Mouse (Mus musculus) bone marrow macrophage, adult 2 months (primary cell): Measurements from ENCODE around the gene Nol12. TPM values are rescaled to one million over a fixed set of nuclear protein-coding genes. Genes with fewer than 3 reads are reported as not detected.

ENCODE experiments used
- H3K27ac ChIP-seq: 2 replicates; pipeline ENCODE4 v1.5.1; 2012; ENCODE audit warnings: low read depth, low read length; ENCODE audit not compliant: insufficient read depth
- H3K4me1 ChIP-seq: 2 replicates; pipeline ENCODE4 v1.6.1; 2012; ENCODE audit warnings: low read length; ENCODE audit not compliant: control insufficient read depth, insufficient read depth
- H3K4me3 ChIP-seq: 2 replicates; pipeline ENCODE4 v1.5.1; 2012; ENCODE audit warnings: mild to moderate bottlenecking, low read length, moderate library complexity; ENCODE audit not compliant: insufficient read depth
- CTCF ChIP-seq: IDR thresholded peaks from 2 replicates; pipeline ENCODE4 v1.5.1; 2012; ENCODE audit warnings: low read depth, mild to moderate bottlenecking, low read length, moderate library complexity
- POLR2A ChIP-seq: IDR thresholded peaks from 2 replicates; pipeline ENCODE4 v1.6.1; 2012; ENCODE audit warnings: mild to moderate bottlenecking, low read depth, low read length, borderline replicate concordance
- polyA plus RNA-seq: library from polyadenylated mRNA; stranded (reverse); fragments of >200 nt; gene quantifications from 2 replicates; pipeline ENCODE4 v1.2.4, GENCODE M21; 2012; ENCODE audit not compliant: missing spikeins, insufficient read depth, insufficient read length

The Nol12 gene
- polyA plus RNA-seq, result 25.7 and 28.1 TPM in 2 replicates

GRCm38 (mm10) chr15:78934784-78935320, at the start of gene Nol12:
Gene Nol12 (plus strand): TSS chr15:78934933.
- H3K27ac ChIP-seq, result peak within 1 kb of the TSS; percentile 88
- no peak for TF ChIP-seq CTCF
- 0 out of 2 replicates have a peak, but pooled peaks have one; percentile 66 for TF ChIP-seq POLR2A
- H3K4me1 ChIP-seq, result peaks cover 7% of the 10 kb centered on the region
- peak within 1 kb of the TSS; percentile 78 for H3K4me3 ChIP-seq

- H3K4me3 ChIP-seq, result no peak overlapping the region
- H3K4me1 ChIP-seq, result peaks cover 10% of the 10 kb centered on the region
- TF ChIP-seq CTCF (no peak), POLR2A (no peak)
- no peak overlapping the region for H3K27ac ChIP-seq
Measured at GRCm38 (mm10) chr15:78889401-78889853, 45.3 kb upstream of the Nol12 start.

GRCm38 (mm10) chr15:78892440-78892839, 42.3 kb upstream of the Nol12 start:
- Histone ChIP-seq H3K4me1 (peaks cover 32% of the 10 kb centered on the region), H3K4me3 (no peak overlapping the region)
- TF ChIP-seq POLR2A (no peak), CTCF (no peak)

GRCm38 (mm10) chr15:78894726-78895125, 40.0 kb upstream of the Nol12 start:
- Histone ChIP-seq H3K4me3 (no peak overlapping the region), H3K4me1 (peaks cover 42% of the 10 kb centered on the region), H3K27ac (peak overlapping the region; percentile 54)
- no peak for TF ChIP-seq POLR2A
- no peak for TF ChIP-seq CTCF

More at GRCm38 (mm10) chr15:78892440-78892839, 42.3 kb upstream of the Nol12 start:
- no peak overlapping the region for H3K27ac ChIP-seq

GRCm38 (mm10) chr15:78895741-78896140, 39.0 kb upstream of the Nol12 start:
- H3K4me3 ChIP-seq, result no peak overlapping the region
- no peak overlapping the region for H3K27ac ChIP-seq
- TF ChIP-seq POLR2A (no peak), CTCF (no peak)
- peaks cover 42% of the 10 kb centered on the region for H3K4me1 ChIP-seq

- TF ChIP-seq POLR2A (no peak), CTCF (no peak)
- Histone ChIP-seq H3K4me1 (peaks cover 44% of the 10 kb centered on the region), H3K4me3 (no peak overlapping the region), H3K27ac (no peak overlapping the region)
Measured at GRCm38 (mm10) chr15:78896149-78896548, 38.6 kb upstream of the Nol12 start.

GRCm38 (mm10) chr15:78897488-78897887, 37.2 kb upstream of the Nol12 start:
- H3K4me3 ChIP-seq, result no peak overlapping the region
- H3K27ac ChIP-seq, result no peak overlapping the region
- peaks cover 47% of the 10 kb centered on the region for H3K4me1 ChIP-seq
- TF ChIP-seq CTCF, result no peak

GRCm38 (mm10) chr15:78898507-78899001, 36.2 kb upstream of the Nol12 start:
- TF ChIP-seq CTCF (no peak), POLR2A (no peak)
- Histone ChIP-seq H3K4me3 (no peak overlapping the region), H3K27ac (no peak overlapping the region), H3K4me1 (peaks cover 48% of the 10 kb centered on the region)

- no peak for TF ChIP-seq CTCF
- no peak for TF ChIP-seq POLR2A
- peak within 1 kb of the TSS; percentile 89 for H3K27ac ChIP-seq
- H3K4me3 ChIP-seq, result peak within 1 kb of the TSS; percentile 77
- H3K4me1 ChIP-seq, result peaks cover 40% of the 10 kb centered on the region
Measured at GRCm38 (mm10) chr15:78899409-78899739, 35.4 kb upstream of the Nol12 start, which contains the start of gene Gm49510. Gene Gm49510 (plus strand): TSS chr15:78899667.

- Histone ChIP-seq H3K4me3 (peak within 1 kb of the TSS; percentile 77), H3K4me1 (peaks cover 34% of the 10 kb centered on the region), H3K27ac (peak within 1 kb of the TSS; percentile 89)
- TF ChIP-seq POLR2A (no peak), CTCF (no peak)
Measured at GRCm38 (mm10) chr15:78899740-78900584, 34.8 kb upstream of the Nol12 start, which contains the start of gene Sh3bp1. Gene Sh3bp1 (plus strand): TSS chr15:78899768.
